Mouse (Mus musculus): ENCODE data around the gene Barhl1. TPM values are rescaled to one million over a fixed set of nuclear protein-coding genes. Genes with fewer than 3 reads are reported as not detected.

Barhl1 gene
- 4.5 and 4.7 TPM in 2 replicates for polyA plus RNA-seq (2014; fragmentation: Nextera tagmentation; extraction: Ambion mirVana)

- Histone ChIP-seq H3K4me1 (ENCODE audit: control insufficient read depth, insufficient read depth, low read length) (no peaks in the 10 kb centered on the region), H3K27me3 (ENCODE audit: control insufficient read depth, insufficient read depth, low read length) (peaks cover 55% of the 10 kb centered on the region), H3K27ac (ENCODE audit: low read depth, low read length) (no peak within 1 kb of the TSS), H3K9ac (replicated peaks; ENCODE audit: low read depth, low read length) (no peak within 1 kb of the TSS; the same call in 1 of the 2 replicates), H3K4me2 (ENCODE audit: low read depth, low read length) (peak within 1 kb of the TSS; percentile 24; the same call in 1 of the 2 replicates), H3K4me3 (ENCODE audit: low read depth, low read length) (peak within 1 kb of the TSS; percentile 10; the same call in 1 of the 2 replicates), H3K36me3 (ENCODE audit: control insufficient read depth, insufficient read depth, low read length) (no peaks in the 10 kb centered on the region), H3K9me3 (ENCODE audit: control insufficient read depth, low read length) (no peaks in the 10 kb centered on the region)
- no peak for ATAC-seq (ENCODE audit: low read depth)
- WGBS: 2% methylated on average over 18 of the region's 18 CpGs
Measured at GRCm38 (mm10) chr2:28916513-28916865, at the start of gene Barhl1. Gene Barhl1, minus strand, starts transcription at chr2:28916668.

- no peaks in the 10 kb centered on the region for H3K9me3 ChIP-seq (ENCODE audit: control insufficient read depth, low read length)
Measured at GRCm38 (mm10) chr2:28963565-28963964, 47.1 kb upstream of the Barhl1 start.

GRCm38 (mm10) chr2:28961636-28962035, 45.2 kb upstream of the Barhl1 start:
- Histone ChIP-seq H3K4me3 (ENCODE audit: low read depth, low read length) (no peak overlapping the region), H3K36me3 (ENCODE audit: control insufficient read depth, insufficient read depth, low read length) (no peaks in the 10 kb centered on the region), H3K9me3 (ENCODE audit: control insufficient read depth, low read length) (no peaks in the 10 kb centered on the region), H3K4me1 (ENCODE audit: control insufficient read depth, insufficient read depth, low read length) (peaks cover 12% of the 10 kb centered on the region), H3K27me3 (ENCODE audit: control insufficient read depth, insufficient read depth, low read length) (no peaks in the 10 kb centered on the region), H3K9ac (replicated peaks; ENCODE audit: low read depth, low read length) (no peak overlapping the region), H3K27ac (ENCODE audit: low read depth, low read length) (no peak overlapping the region), H3K4me2 (ENCODE audit: low read depth, low read length) (no peak overlapping the region)
- ATAC-seq (ENCODE audit: low read depth): no peak
- 70% methylated on average over 5 of the region's 5 CpGs for WGBS

More at GRCm38 (mm10) chr2:28963565-28963964, 47.1 kb upstream of the Barhl1 start:
- Histone ChIP-seq H3K36me3 (ENCODE audit: control insufficient read depth, insufficient read depth, low read length) (no peaks in the 10 kb centered on the region), H3K4me3 (ENCODE audit: low read depth, low read length) (no peak overlapping the region), H3K4me2 (ENCODE audit: low read depth, low read length) (no peak overlapping the region), H3K4me1 (ENCODE audit: control insufficient read depth, insufficient read depth, low read length) (peaks cover 18% of the 10 kb centered on the region), H3K27ac (ENCODE audit: low read depth, low read length) (no peak overlapping the region), H3K9ac (replicated peaks; ENCODE audit: low read depth, low read length) (no peak overlapping the region), H3K27me3 (ENCODE audit: control insufficient read depth, insufficient read depth, low read length) (0 out of 2 replicates have a peak, but pooled peaks cover 2% of the 10 kb centered on the region)
- no peak for ATAC-seq (ENCODE audit: low read depth)
- 82% methylated on average over 6 of the region's 6 CpGs for WGBS

GRCm38 (mm10) chr2:28961024-28961585, 44.6 kb upstream of the Barhl1 start:
- no peak for ATAC-seq (ENCODE audit: low read depth)
- WGBS: 90% methylated on average over 15 of the region's 15 CpGs

GRCm38 (mm10) chr2:28956874-28957273, 40.4 kb upstream of the Barhl1 start:
- Histone ChIP-seq H3K27ac (ENCODE audit: low read depth, low read length) (no peak overlapping the region), H3K4me1 (ENCODE audit: control insufficient read depth, insufficient read depth, low read length) (no peaks in the 10 kb centered on the region), H3K27me3 (ENCODE audit: control insufficient read depth, insufficient read depth, low read length) (no peaks in the 10 kb centered on the region), H3K9me3 (ENCODE audit: control insufficient read depth, low read length) (no peaks in the 10 kb centered on the region), H3K4me2 (ENCODE audit: low read depth, low read length) (no peak overlapping the region), H3K4me3 (ENCODE audit: low read depth, low read length) (no peak overlapping the region), H3K36me3 (ENCODE audit: control insufficient read depth, insufficient read depth, low read length) (no peaks in the 10 kb centered on the region), H3K9ac (replicated peaks; ENCODE audit: low read depth, low read length) (no peak overlapping the region)
- WGBS: 95% methylated on average over 4 of the region's 4 CpGs
- ATAC-seq (ENCODE audit: low read depth): no peak

More at GRCm38 (mm10) chr2:28961024-28961585, 44.6 kb upstream of the Barhl1 start:
- Histone ChIP-seq H3K36me3 (ENCODE audit: control insufficient read depth, insufficient read depth, low read length) (no peaks in the 10 kb centered on the region), H3K27ac (ENCODE audit: low read depth, low read length) (no peak overlapping the region), H3K9ac (replicated peaks; ENCODE audit: low read depth, low read length) (no peak overlapping the region), H3K9me3 (ENCODE audit: control insufficient read depth, low read length) (no peaks in the 10 kb centered on the region), H3K4me1 (ENCODE audit: control insufficient read depth, insufficient read depth, low read length) (peaks cover 7% of the 10 kb centered on the region), H3K27me3 (ENCODE audit: control insufficient read depth, insufficient read depth, low read length) (no peaks in the 10 kb centered on the region), H3K4me3 (ENCODE audit: low read depth, low read length) (no peak overlapping the region), H3K4me2 (ENCODE audit: low read depth, low read length) (no peak overlapping the region)

- H3K27me3 ChIP-seq (ENCODE audit: control insufficient read depth, insufficient read depth, low read length): no peaks in the 10 kb centered on the region
- no peak overlapping the region for H3K4me3 ChIP-seq (ENCODE audit: low read depth, low read length)
- no peak overlapping the region for H3K27ac ChIP-seq (ENCODE audit: low read depth, low read length)
- H3K4me2 ChIP-seq (ENCODE audit: low read depth, low read length): no peak overlapping the region
- no peak overlapping the region for H3K9ac ChIP-seq (replicated peaks; ENCODE audit: low read depth, low read length)
- ATAC-seq (ENCODE audit: low read depth): no peak
- H3K4me1 ChIP-seq (ENCODE audit: control insufficient read depth, insufficient read depth, low read length): no peaks in the 10 kb centered on the region
- H3K9me3 ChIP-seq (ENCODE audit: control insufficient read depth, low read length): no peaks in the 10 kb centered on the region
- WGBS: 81% methylated on average over 9 of the region's 9 CpGs
- H3K36me3 ChIP-seq (ENCODE audit: control insufficient read depth, insufficient read depth, low read length): no peaks in the 10 kb centered on the region
Measured at GRCm38 (mm10) chr2:28954595-28954994, 38.1 kb upstream of the Barhl1 start.

GRCm38 (mm10) chr2:28952981-28953380, 36.5 kb upstream of the Barhl1 start:
- Histone ChIP-seq H3K9me3 (ENCODE audit: control insufficient read depth, low read length) (no peaks in the 10 kb centered on the region), H3K9ac (replicated peaks; ENCODE audit: low read depth, low read length) (no peak overlapping the region), H3K4me3 (ENCODE audit: low read depth, low read length) (no peak overlapping the region), H3K4me1 (ENCODE audit: control insufficient read depth, insufficient read depth, low read length) (no peaks in the 10 kb centered on the region), H3K27ac (ENCODE audit: low read depth, low read length) (no peak overlapping the region), H3K4me2 (ENCODE audit: low read depth, low read length) (no peak overlapping the region), H3K36me3 (ENCODE audit: control insufficient read depth, insufficient read depth, low read length) (no peaks in the 10 kb centered on the region), H3K27me3 (ENCODE audit: control insufficient read depth, insufficient read depth, low read length) (no peaks in the 10 kb centered on the region)
- WGBS: 36% methylated on average over 8 of the region's 8 CpGs
- ATAC-seq (ENCODE audit: low read depth): no peak

GRCm38 (mm10) chr2:28946312-28946711, 29.8 kb upstream of the Barhl1 start:
- WGBS: 64% methylated on average over 3 of the region's 3 CpGs
- ATAC-seq (ENCODE audit: low read depth): no peak
- H3K9me3 ChIP-seq (ENCODE audit: control insufficient read depth, low read length): no peaks in the 10 kb centered on the region

GRCm38 (mm10) chr2:28945388-28945787, 28.9 kb upstream of the Barhl1 start:
- H3K9ac ChIP-seq (replicated peaks; ENCODE audit: low read depth, low read length): no peak overlapping the region
- 35% methylated on average over 6 of the region's 6 CpGs for WGBS
- H3K4me3 ChIP-seq (ENCODE audit: low read depth, low read length): no peak overlapping the region
- ATAC-seq (ENCODE audit: low read depth): no peak
- no peaks in the 10 kb centered on the region; the same call in 1 of the 2 replicates for H3K27me3 ChIP-seq (ENCODE audit: control insufficient read depth, insufficient read depth, low read length)
- no peak overlapping the region for H3K27ac ChIP-seq (ENCODE audit: low read depth, low read length)
- peaks cover 9% of the 10 kb centered on the region for H3K4me1 ChIP-seq (ENCODE audit: control insufficient read depth, insufficient read depth, low read length)
- no peak overlapping the region for H3K4me2 ChIP-seq (ENCODE audit: low read depth, low read length)
- no peaks in the 10 kb centered on the region for H3K9me3 ChIP-seq (ENCODE audit: control insufficient read depth, low read length)
- no peaks in the 10 kb centered on the region for H3K36me3 ChIP-seq (ENCODE audit: control insufficient read depth, insufficient read depth, low read length)

More at GRCm38 (mm10) chr2:28946312-28946711, 29.8 kb upstream of the Barhl1 start:
- Histone ChIP-seq H3K4me2 (ENCODE audit: low read depth, low read length) (no peak overlapping the region), H3K4me3 (ENCODE audit: low read depth, low read length) (no peak overlapping the region), H3K27ac (ENCODE audit: low read depth, low read length) (no peak overlapping the region), H3K36me3 (ENCODE audit: control insufficient read depth, insufficient read depth, low read length) (no peaks in the 10 kb centered on the region), H3K9ac (replicated peaks; ENCODE audit: low read depth, low read length) (no peak overlapping the region), H3K27me3 (ENCODE audit: control insufficient read depth, insufficient read depth, low read length) (no peaks in the 10 kb centered on the region; the same call in 1 of the 2 replicates), H3K4me1 (ENCODE audit: control insufficient read depth, insufficient read depth, low read length) (peaks cover 9% of the 10 kb centered on the region)

Measured in neural tube, embryonic 14.5 days (tissue).